Mouse (Mus musculus) kidney, embryonic 15.5 days (tissue): ENCODE measurements around the gene Gxylt1. TPM values are rescaled to one million over a fixed set of nuclear protein-coding genes. Genes with fewer than 3 reads are reported as not detected.
"Not testable (repeated sequence)": the region's sequence is repeated elsewhere in the genome, so short reads cannot be mapped to it uniquely, and the experiment has no call there.

Source experiments
- ATAC-seq: fragments of 200-750 bp; cut with Nextera tagmentation; replicated peaks from 2 replicates; pipeline ENCODE4 v1.8.0; 2017; ENCODE audit warnings: moderate TSS enrichment; ENCODE audit not compliant: low FRiP score
- H3K27ac ChIP-seq: fragments of 300-500 bp; sonication (generic); 2 replicates; pipeline ENCODE4 v1.5.1; 2015; ENCODE audit warnings: mild to moderate bottlenecking, inconsistent platforms
- H3K27me3 ChIP-seq: fragments of 300-500 bp; sonication (generic); 2 replicates; pipeline ENCODE4 v1.6.1; 2015; ENCODE audit warnings: inconsistent platforms
- H3K36me3 ChIP-seq: fragments of 300-500 bp; sonication (generic); 2 replicates; pipeline ENCODE4 v1.6.1; 2015; ENCODE audit warnings: inconsistent platforms
- H3K4me1 ChIP-seq: fragments of 300-500 bp; sonication (generic); 2 replicates; pipeline ENCODE4 v1.6.1; 2015; ENCODE audit warnings: inconsistent platforms
- H3K4me2 ChIP-seq: fragments of 300-500 bp; sonication (generic); 2 replicates; pipeline ENCODE4 v1.6.1; 2015; ENCODE audit warnings: moderate library complexity, mild to moderate bottlenecking, inconsistent platforms
- H3K4me3 ChIP-seq: fragments of 300-500 bp; sonication (generic); replicated peaks from 2 replicates; pipeline ENCODE4 v1.5.1; 2015; ENCODE audit warnings: mild to moderate bottlenecking, inconsistent platforms
- H3K9ac ChIP-seq: fragments of 300-500 bp; sonication (generic); 2 replicates; pipeline ENCODE4 v1.6.1; 2015; ENCODE audit warnings: mild to moderate bottlenecking, inconsistent platforms
- H3K9me3 ChIP-seq: fragments of 300-500 bp; sonication (generic); replicated peaks from 2 replicates; pipeline ENCODE4 v1.6.1; 2016; ENCODE audit warnings: inconsistent platforms
- WGBS: fragments of 180-500 bp; shearing (Covaris S2); methylation state at CpG from one replicate; pipeline ENCODE4 v1.1.7; 2015; ENCODE audit warnings: mixed read lengths; 5-methylcytosine and 5-hydroxymethylcytosine counted together
- polyA plus RNA-seq: library from polyadenylated mRNA; unstranded; fragments of >200 nt; fragmentation: Nextera tagmentation; extraction: Ambion mirVana; gene quantifications from 2 replicates; pipeline ENCODE4 v1.2.1, GENCODE M21; 2015

Gene Gxylt1
- polyA plus RNA-seq, 1 experiment from 2014 or later: 15.9 TPM

DNA sequence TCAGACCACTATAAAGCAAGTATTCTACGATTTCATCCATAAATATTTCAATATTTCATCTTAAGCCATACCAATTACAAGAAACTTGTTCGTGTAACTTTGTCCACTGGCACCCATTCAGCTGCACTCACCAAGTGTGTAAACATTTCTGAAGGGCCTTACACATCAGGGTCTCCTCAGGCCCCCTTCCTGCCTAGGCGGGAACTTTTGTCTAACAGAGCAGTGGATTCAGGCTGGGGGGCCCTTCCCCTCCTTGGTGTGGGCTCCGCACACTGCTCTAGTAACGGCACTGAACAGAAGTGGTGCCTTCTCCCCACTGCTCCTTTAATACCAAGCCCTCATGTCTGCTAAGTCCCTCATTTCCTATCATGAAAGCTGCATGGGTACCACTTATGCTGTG is 12.7 kb downstream of the Gxylt1 start:
- Histone ChIP-seq H3K36me3 (peaks cover 28% of the 10 kb centered on the region), H3K4me3 (no peak overlapping the region), H3K9ac (no peak overlapping the region), H3K4me2 (no peak overlapping the region), H3K4me1 (peaks cover 6% of the 10 kb centered on the region; the same call in 1 of the 2 replicates), H3K9me3 (no peaks in the 10 kb centered on the region), H3K27me3 (no peaks in the 10 kb centered on the region), H3K27ac (no peak overlapping the region)
- WGBS: 93% methylated on average over 5 of the region's 5 CpGs
- ATAC-seq: no peak

DNA sequence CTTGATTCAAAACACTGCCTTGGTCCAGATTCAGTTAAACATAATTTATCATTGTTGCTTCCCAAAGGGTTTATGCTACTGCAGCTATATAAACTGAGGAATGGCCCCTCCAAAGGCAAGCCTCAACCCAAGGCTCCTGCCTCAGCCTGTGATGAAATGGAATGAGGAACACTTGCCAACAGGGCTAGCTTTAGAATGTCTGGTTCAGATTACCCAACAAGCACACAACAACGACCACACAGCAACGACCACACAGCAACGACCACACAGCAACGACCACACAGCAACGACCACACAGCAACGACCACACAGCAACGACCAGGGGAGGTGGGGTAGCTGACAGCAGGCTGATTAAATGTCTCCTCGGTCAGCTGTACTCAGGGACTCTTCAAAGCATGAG is 15.0 kb downstream of the Gxylt1 start:
- no peak overlapping the region for H3K27ac ChIP-seq
- no peak overlapping the region for H3K4me2 ChIP-seq
- H3K4me3 ChIP-seq: no peak overlapping the region
- H3K9ac ChIP-seq: no peak overlapping the region
- no peaks in the 10 kb centered on the region for H3K4me1 ChIP-seq
- no peaks in the 10 kb centered on the region for H3K27me3 ChIP-seq
- WGBS: 81% methylated on average over 8 of the region's 8 CpGs
- H3K9me3 ChIP-seq: no peaks in the 10 kb centered on the region
- no peak for ATAC-seq
- H3K36me3 ChIP-seq: peaks cover 41% of the 10 kb centered on the region

DNA sequence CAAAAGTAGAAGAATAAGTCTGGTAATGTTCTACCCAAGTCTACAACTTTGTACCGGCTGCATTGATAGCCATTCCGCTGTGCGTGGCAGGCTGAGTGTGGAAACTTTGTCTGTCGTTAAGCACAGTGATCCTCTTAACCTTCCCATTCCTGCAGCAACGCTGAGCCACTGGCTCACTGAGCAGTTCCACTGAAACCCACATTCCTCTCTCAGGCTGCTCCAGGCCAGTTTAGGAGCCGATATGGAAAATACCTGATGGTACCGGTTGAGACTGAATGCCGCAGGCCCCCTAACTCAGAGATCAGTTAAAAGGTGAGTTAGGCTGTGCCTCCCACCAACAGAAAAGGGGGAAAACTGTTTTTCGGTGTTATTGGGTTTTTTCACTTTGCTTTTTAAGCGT is 19.7 kb downstream of the Gxylt1 start:
- peaks cover 8% of the 10 kb centered on the region for H3K4me1 ChIP-seq
- H3K36me3 ChIP-seq: peaks cover 59% of the 10 kb centered on the region
- H3K27ac ChIP-seq: no peak overlapping the region
- ATAC-seq: no peak
- 80% methylated on average over 10 of the region's 10 CpGs for WGBS
- no peaks in the 10 kb centered on the region for H3K27me3 ChIP-seq
- no peak overlapping the region for H3K4me3 ChIP-seq
- H3K9ac ChIP-seq: no peak overlapping the region
- H3K4me2 ChIP-seq: no peak overlapping the region
- no peaks in the 10 kb centered on the region for H3K9me3 ChIP-seq

DNA sequence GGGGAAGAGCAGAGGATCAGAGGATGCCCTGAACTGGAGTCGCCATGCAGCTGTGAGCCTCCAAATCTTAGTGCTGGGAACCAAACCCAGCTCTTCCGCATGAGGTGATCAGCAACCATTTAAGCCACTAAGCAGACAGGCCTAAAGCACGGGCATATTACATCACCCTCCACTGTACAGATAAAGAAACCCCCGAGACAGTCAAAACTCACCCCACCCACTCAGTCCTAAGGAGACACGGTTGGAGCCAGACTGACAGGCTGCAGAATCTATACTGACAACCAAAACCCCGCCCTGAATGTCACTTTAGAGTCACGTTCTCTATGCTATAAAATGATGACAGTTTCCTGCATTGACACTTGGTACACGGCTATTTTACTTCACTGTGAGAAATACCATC is 21.8 kb downstream of the Gxylt1 start:
- Histone ChIP-seq H3K4me1 (peaks cover 8% of the 10 kb centered on the region), H3K9me3 (no peaks in the 10 kb centered on the region), H3K9ac (no peak overlapping the region), H3K4me3 (no peak overlapping the region), H3K27me3 (no peaks in the 10 kb centered on the region), H3K36me3 (peaks cover 59% of the 10 kb centered on the region), H3K27ac (no peak overlapping the region), H3K4me2 (no peak overlapping the region)
- ATAC-seq: no peak
- WGBS: 76% methylated on average over 8 of the region's 8 CpGs

DNA sequence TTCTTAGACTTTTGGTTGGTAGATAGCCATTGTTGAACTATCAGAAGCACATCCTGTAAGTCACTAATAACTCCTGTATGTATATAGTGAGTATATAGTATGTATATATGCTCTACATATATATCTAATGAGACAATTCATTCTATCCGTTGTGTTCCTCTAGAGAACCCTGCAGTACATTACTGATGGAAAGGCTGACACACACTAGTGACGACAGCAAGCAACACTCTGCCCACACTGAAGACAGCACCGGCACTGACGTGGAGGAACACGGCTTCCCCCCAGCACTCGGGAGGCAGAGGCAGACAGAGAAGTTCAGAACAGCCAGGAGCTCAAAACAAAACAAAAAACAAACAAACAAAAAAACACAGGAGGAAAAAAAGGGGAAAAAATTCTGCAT is 22.6 kb downstream of the Gxylt1 start:
- Histone ChIP-seq H3K4me3 (no peak overlapping the region), H3K27me3 (no peaks in the 10 kb centered on the region), H3K4me2 (no peak overlapping the region), H3K9me3 (no peaks in the 10 kb centered on the region), H3K36me3 (peaks cover 58% of the 10 kb centered on the region), H3K4me1 (peaks cover 8% of the 10 kb centered on the region), H3K9ac (no peak overlapping the region), H3K27ac (peak overlapping the region; percentile 46; the same call in 1 of the 2 replicates)
- WGBS: 85% methylated on average over 6 of the region's 6 CpGs
- ATAC-seq: no peak

DNA sequence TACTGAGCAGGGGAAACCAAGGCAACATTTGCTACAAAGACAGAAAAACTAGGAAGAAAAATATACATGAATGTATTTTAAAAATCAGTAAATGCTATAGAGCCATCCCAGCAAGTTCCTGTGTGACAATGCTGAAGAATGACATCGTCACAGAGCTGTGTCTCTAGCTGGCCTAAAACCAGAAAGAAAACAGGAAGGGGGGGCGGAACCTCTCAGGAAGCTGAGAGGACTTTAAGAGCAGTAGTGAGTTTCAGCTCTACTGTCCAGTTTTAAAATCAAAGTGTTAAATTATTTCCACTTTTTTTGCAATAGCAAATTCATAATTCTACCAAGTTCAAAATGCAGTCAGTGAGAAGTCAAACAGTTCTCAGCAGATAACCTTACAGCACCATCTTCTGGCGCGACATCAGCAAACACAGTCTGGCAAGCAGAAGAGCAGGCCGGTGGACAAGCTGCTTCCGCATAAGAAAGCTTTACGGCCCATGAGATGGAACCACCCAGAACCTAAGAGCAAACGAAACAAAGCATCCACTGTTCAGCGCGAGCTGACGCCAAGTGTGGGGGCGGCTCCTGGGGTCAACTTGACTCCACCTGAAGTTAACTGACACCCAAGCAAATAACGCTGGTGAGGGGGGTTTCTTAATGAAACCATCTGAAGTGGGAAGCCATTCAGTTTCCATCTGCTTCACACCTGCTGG is 23.3 kb downstream of the Gxylt1 start:
- peak; percentile 49 for ATAC-seq
- WGBS: 27% methylated on average over 13 of the region's 13 CpGs
- no peak overlapping the region for H3K9ac ChIP-seq
- peaks cover 58% of the 10 kb centered on the region for H3K36me3 ChIP-seq
- no peak overlapping the region for H3K4me3 ChIP-seq
- H3K27me3 ChIP-seq: no peaks in the 10 kb centered on the region
- peak overlapping the region; percentile 46 for H3K27ac ChIP-seq
- H3K4me1 ChIP-seq: peaks cover 8% of the 10 kb centered on the region
- no peak overlapping the region for H3K4me2 ChIP-seq
- H3K9me3 ChIP-seq: no peaks in the 10 kb centered on the region

DNA sequence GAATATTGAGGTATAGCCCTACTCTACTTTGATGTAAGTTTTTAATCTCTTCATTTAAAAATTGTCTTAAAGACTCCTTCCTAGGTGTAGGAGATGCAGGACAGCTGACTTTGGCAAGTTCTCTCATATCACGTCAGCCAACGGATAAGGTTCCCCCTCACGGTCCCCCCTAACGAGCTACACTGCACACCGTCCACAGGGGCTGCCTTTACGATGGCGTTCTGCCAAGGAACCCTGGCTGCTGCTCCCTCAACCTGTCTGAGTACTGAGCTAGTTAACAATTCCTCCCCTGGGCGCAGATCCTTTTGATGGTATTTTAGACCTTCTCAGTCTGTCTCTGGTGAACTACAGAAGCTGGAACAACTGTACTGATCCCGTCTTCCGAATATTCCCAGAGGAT is 31.8 kb downstream of the Gxylt1 start:
- Histone ChIP-seq H3K27ac (no peak overlapping the region), H3K9me3 (no peaks in the 10 kb centered on the region), H3K4me1 (no peaks in the 10 kb centered on the region), H3K9ac (no peak overlapping the region), H3K27me3 (no peaks in the 10 kb centered on the region), H3K36me3 (peaks cover 82% of the 10 kb centered on the region), H3K4me3 (no peak overlapping the region), H3K4me2 (no peak overlapping the region)
- ATAC-seq: no peak
- 64% methylated on average over 10 of the region's 10 CpGs for WGBS

DNA sequence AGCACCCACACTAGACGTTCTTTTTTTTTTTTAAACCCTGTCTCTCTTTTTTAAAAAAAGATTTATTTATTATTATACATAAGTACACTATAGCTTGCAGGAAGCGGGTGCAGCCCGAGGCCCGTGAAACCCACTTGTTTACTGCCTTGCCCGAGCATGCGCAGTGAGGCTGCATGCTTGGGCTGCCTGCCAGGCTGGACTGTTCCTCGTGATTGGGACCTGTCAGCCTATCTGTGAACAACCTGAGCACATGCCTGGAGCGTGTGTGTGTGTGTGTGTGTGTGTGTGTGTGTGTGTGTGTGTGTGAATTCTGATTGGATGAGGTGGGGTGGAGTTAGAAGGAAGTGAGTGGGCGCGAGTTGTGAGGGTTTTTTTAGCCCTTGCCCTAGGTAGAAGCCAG is 38.5 kb downstream of the Gxylt1 start:
- not testable (repeated sequence) for H3K4me1 ChIP-seq, H3K9me3 ChIP-seq, H3K9ac ChIP-seq, H3K27me3 ChIP-seq, H3K27ac ChIP-seq, H3K4me3 ChIP-seq, H3K4me2 ChIP-seq, ATAC-seq
- WGBS: 96% methylated on average over 10 of the region's 10 CpGs
- peaks cover 22% of the 10 kb centered on the region for H3K36me3 ChIP-seq

DNA sequence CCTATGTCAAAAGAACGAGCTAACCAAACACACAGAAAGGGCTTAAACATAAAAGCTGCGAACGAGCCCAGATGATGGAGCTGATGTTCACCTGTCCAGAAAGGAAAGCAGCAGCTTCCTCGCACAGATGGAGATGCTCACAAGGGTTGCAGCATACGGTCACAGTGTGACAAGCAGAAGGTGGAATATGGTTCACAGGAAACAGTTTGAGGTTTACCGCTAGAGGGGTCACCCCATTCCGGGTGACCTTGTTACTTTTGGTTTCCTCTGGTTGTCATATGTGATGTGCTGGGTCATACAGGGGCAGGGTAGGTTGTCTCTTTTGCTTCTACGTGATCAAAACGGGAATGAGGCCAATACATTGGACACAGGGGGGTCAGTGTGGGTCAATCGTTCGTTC is 46.0 kb downstream of the Gxylt1 start:
- Histone ChIP-seq H3K27ac (no peak overlapping the region), H3K4me1 (peaks cover 5% of the 10 kb centered on the region; the same call in 1 of the 2 replicates), H3K36me3 (no peaks in the 10 kb centered on the region), H3K4me2 (no peak overlapping the region), H3K4me3 (no peak overlapping the region), H3K9me3 (no peaks in the 10 kb centered on the region), H3K27me3 (no peaks in the 10 kb centered on the region), H3K9ac (no peak overlapping the region)
- WGBS: 74% methylated on average over 11 of the region's 11 CpGs
- no peak for ATAC-seq

DNA sequence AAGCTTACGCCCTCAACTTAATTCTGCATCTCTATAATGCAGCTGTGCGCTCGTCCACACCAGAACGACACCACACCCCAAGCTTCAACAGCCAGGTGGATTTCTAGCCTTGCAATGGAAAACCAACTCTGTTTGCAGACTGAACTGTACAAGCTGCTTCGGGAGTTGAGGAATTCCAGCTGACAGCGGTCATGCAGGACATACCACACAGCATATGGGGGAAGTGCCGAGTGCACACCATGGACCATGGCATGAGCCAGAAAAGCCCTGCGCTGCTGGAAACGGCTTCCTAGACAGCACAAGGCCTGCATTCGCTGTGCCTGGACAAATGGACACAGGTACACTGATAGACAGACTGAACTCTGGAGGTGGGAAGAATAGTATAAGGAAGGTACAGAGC is 46.6 kb downstream of the Gxylt1 start:
- H3K9me3 ChIP-seq: no peaks in the 10 kb centered on the region
- H3K9ac ChIP-seq: no peak overlapping the region
- no peaks in the 10 kb centered on the region for H3K27me3 ChIP-seq
- peak; percentile 54; the same call in 1 of the 2 replicates for ATAC-seq
- no peak overlapping the region for H3K4me3 ChIP-seq
- WGBS: 76% methylated on average over 10 of the region's 10 CpGs
- H3K4me1 ChIP-seq: peaks cover 5% of the 10 kb centered on the region; the same call in 1 of the 2 replicates
- no peak overlapping the region for H3K4me2 ChIP-seq
- no peaks in the 10 kb centered on the region for H3K36me3 ChIP-seq
- H3K27ac ChIP-seq: no peak overlapping the region

DNA sequence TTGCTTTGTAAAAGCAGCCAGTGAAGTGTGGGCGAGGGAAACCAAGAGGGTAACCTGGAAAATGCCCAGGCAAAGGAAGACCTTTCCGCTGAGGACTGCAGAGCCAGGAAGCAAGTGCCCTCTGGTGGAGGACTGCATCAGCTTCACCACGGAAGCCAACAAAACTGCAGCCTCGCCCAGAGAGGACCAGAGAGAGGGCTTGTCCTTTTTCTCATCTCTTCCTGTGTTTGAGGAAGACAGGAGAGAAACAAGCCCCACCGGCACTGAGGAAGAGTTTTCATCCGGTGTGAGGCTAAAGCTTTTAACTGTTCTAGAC is 47.3 kb downstream of the Gxylt1 start:
- Histone ChIP-seq H3K9ac (no peak overlapping the region), H3K27me3 (no peaks in the 10 kb centered on the region), H3K4me3 (no peak overlapping the region), H3K4me1 (peaks cover 5% of the 10 kb centered on the region; the same call in 1 of the 2 replicates), H3K27ac (no peak overlapping the region), H3K36me3 (no peaks in the 10 kb centered on the region), H3K9me3 (no peaks in the 10 kb centered on the region), H3K4me2 (no peak overlapping the region)
- whole genome bisulfite sequencing: 27% methylated on average over 6 of the region's 6 CpGs
- ATAC-seq: no peak

DNA sequence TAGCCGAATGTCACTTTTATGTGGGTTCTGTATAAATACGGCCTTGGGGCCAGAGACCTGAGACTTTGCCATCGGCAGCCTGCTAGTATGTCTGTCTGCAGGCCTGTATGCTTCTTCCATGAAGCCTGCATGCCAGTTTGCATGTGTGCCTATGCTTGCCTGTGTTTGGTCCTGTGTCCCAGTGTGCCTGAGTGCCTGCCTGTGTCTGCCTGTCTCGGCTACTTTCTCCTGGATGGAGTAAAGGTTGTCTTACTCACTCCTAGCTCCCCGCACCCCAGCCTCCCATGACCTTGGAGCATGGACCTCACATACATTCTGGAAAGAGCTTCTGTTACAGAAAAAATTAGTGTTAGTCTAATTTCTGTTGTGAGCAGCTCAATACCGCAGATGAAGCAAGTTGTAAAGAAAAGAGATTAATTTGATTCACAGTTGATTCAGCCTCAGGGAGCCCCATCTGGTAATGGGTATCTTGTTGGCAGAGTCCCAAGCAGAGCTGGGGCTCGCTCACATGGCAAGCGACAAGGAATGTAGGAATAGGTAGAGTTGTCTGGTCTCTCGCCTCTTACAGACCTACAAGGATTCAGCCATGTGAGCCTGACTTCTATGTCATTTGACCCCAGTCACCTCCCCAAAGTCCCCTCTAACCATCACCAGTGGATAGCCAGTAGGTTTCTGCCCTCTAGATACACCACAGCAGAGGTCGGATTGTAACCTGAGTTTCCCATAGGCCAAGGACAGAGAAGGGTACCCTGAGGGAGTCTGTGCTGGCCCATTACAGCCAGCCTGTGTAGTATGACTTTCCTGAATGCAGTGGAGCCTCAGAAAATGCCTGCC is 47.8 kb downstream of the Gxylt1 start:
- Histone ChIP-seq H3K9ac (no peak overlapping the region), H3K36me3 (no peaks in the 10 kb centered on the region), H3K4me2 (no peak overlapping the region), H3K27ac (no peak overlapping the region), H3K27me3 (no peaks in the 10 kb centered on the region), H3K4me1 (peaks cover 5% of the 10 kb centered on the region; the same call in 1 of the 2 replicates), H3K4me3 (no peak overlapping the region), H3K9me3 (no peaks in the 10 kb centered on the region)
- WGBS: 82% methylated on average over 10 of the region's 10 CpGs
- no peak for ATAC-seq
